Mouse (Mus musculus) hindbrain, postnatal 0 days (tissue): ENCODE data around the gene Eps15. TPM values are rescaled to one million over a fixed set of nuclear protein-coding genes. Genes with fewer than 3 reads are reported as not detected.

Experiments
- ATAC-seq: fragments of 200-750 bp; cut with Nextera tagmentation; 2 replicates; pipeline ENCODE4 v1.8.0; 2017; ENCODE audit warnings: mild to moderate bottlenecking, moderate TSS enrichment, moderate library complexity
- DNase-seq: peaks from one replicate; pipeline ENCODE4 v3.0.0-alpha.2; 2015; ENCODE audit warnings: low spot score
- H3K27ac ChIP-seq: fragments of 300-500 bp; sonication (generic); 2 replicates; pipeline ENCODE4 v1.5.1; 2014; ENCODE audit warnings: mild to moderate bottlenecking
- H3K27me3 ChIP-seq: fragments of 300-500 bp; sonication (generic); 2 replicates; pipeline ENCODE4 v1.6.1; 2014; ENCODE audit warnings: low read length, mixed read lengths; ENCODE audit not compliant: insufficient read depth
- H3K36me3 ChIP-seq: fragments of 300-500 bp; sonication (generic); 2 replicates; pipeline ENCODE4 v1.6.1; 2014; ENCODE audit warnings: low read length, mixed read lengths; ENCODE audit not compliant: insufficient read depth
- H3K4me1 ChIP-seq: fragments of 300-500 bp; sonication (generic); 2 replicates; pipeline ENCODE4 v1.6.1; 2014; ENCODE audit warnings: antibody characterized with exemption, low read length, mixed read lengths; ENCODE audit not compliant: insufficient read depth
- H3K4me2 ChIP-seq: fragments of 300-500 bp; sonication (generic); 2 replicates; pipeline ENCODE4 v1.6.1; 2014; ENCODE audit warnings: low read depth, mild to moderate bottlenecking, low read length, moderate library complexity, mixed read lengths
- H3K4me3 ChIP-seq: fragments of 300-500 bp; sonication (generic); 2 replicates; pipeline ENCODE4 v1.5.1; 2014; ENCODE audit warnings: low read length
- H3K9ac ChIP-seq: fragments of 300-500 bp; sonication (generic); replicated peaks from 2 replicates; pipeline ENCODE4 v1.6.1; 2014; ENCODE audit warnings: mild to moderate bottlenecking, low read length, moderate library complexity, mixed read lengths
- H3K9me3 ChIP-seq: fragments of 300-500 bp; sonication (generic); 2 replicates; pipeline ENCODE4 v1.6.1; 2016; ENCODE audit warnings: low read length, mixed read lengths
- CTCF ChIP-seq: IDR thresholded peaks from 2 replicates; pipeline ENCODE4 v1.5.1; 2016; ENCODE audit warnings: antibody characterized with exemption, control low read depth, low read depth
- WGBS: fragments of 180-500 bp; shearing (Covaris S2); extraction: QIAGEN DNeasy Blood & Tissue Kit; methylation state at CpG from one replicate; pipeline ENCODE4 v1.1.7; 2014; 5-methylcytosine and 5-hydroxymethylcytosine counted together
- polyA plus RNA-seq: library from polyadenylated mRNA; unstranded; fragments of >200 nt; fragmentation: Nextera tagmentation; extraction: Ambion mirVana; gene quantifications from 2 replicates; pipeline ENCODE4 v1.2.1, GENCODE M21; 2015
- total RNA-seq: library from RNA; depleted of rRNA; stranded (reverse); fragments of >200 nt; gene quantifications from 2 replicates; pipeline ENCODE4 v1.2.3, GENCODE M21; 2014

Eps15 gene
- total and polyA plus RNA-seq, 2 experiments from 2014 or later = 57.4 to 73.0 TPM

GRCm38 (mm10) chr4:109417998-109418397 lies 137.9 kb downstream of the Eps15 start:
- no peak for TF ChIP-seq CTCF
- no peak for DNase-seq
- H3K36me3 ChIP-seq = no peaks in the 10 kb centered on the region
- no peak for ATAC-seq
- H3K27ac ChIP-seq = no peak overlapping the region
- H3K27me3 ChIP-seq = no peaks in the 10 kb centered on the region
- no peak overlapping the region for H3K4me2 ChIP-seq
- H3K9ac ChIP-seq = no peak overlapping the region
- no peaks in the 10 kb centered on the region for H3K9me3 ChIP-seq
- H3K4me3 ChIP-seq = no peak overlapping the region
- WGBS = 83% methylated on average over 1 of the region's 1 CpGs
- H3K4me1 ChIP-seq = no peaks in the 10 kb centered on the region

GRCm38 (mm10) chr4:109419017-109419416 lies 138.9 kb downstream of the Eps15 start:
- no peak for TF ChIP-seq CTCF
- Histone ChIP-seq H3K27me3 (no peaks in the 10 kb centered on the region), H3K4me1 (no peaks in the 10 kb centered on the region), H3K4me3 (no peak overlapping the region), H3K9ac (no peak overlapping the region), H3K36me3 (no peaks in the 10 kb centered on the region), H3K9me3 (no peaks in the 10 kb centered on the region), H3K27ac (no peak overlapping the region), H3K4me2 (no peak overlapping the region)
- DNase-seq (no peak), ATAC-seq (no peak)
- 16% methylated on average over 3 of the region's 3 CpGs for WGBS

- no peak for TF ChIP-seq CTCF
- no peaks in the 10 kb centered on the region for H3K4me1 ChIP-seq
- no peak for ATAC-seq
- H3K27me3 ChIP-seq = no peaks in the 10 kb centered on the region
- H3K9me3 ChIP-seq = no peaks in the 10 kb centered on the region
- no peak overlapping the region for H3K27ac ChIP-seq
- H3K4me3 ChIP-seq = no peak overlapping the region
- H3K9ac ChIP-seq = no peak overlapping the region
- 90% methylated on average over 4 of the region's 4 CpGs for WGBS
- no peak for DNase-seq
- H3K4me2 ChIP-seq = no peak overlapping the region
- no peaks in the 10 kb centered on the region for H3K36me3 ChIP-seq
These were observed 139.5 kb downstream of the Eps15 start for GRCm38 (mm10) chr4:109419563-109419962.

- Histone ChIP-seq H3K4me3 (no peak overlapping the region), H3K9me3 (no peaks in the 10 kb centered on the region), H3K36me3 (no peaks in the 10 kb centered on the region), H3K27me3 (no peaks in the 10 kb centered on the region), H3K9ac (no peak overlapping the region), H3K4me1 (no peaks in the 10 kb centered on the region), H3K4me2 (no peak overlapping the region), H3K27ac (no peak overlapping the region)
- WGBS = 69% methylated on average over 8 of the region's 8 CpGs
- ATAC-seq (peak; percentile 43; the same call in 1 of the 2 replicates), DNase-seq (peak; percentile 10)
- peak; percentile 14; the same call in 1 of the 2 replicates for TF ChIP-seq CTCF
These were observed 140.2 kb downstream of the Eps15 start for GRCm38 (mm10) chr4:109420138-109420795.

GRCm38 (mm10) chr4:109421608-109422007 lies 141.5 kb downstream of the Eps15 start:
- Histone ChIP-seq H3K9ac (no peak overlapping the region), H3K4me3 (no peak overlapping the region), H3K27ac (no peak overlapping the region), H3K4me2 (no peak overlapping the region), H3K27me3 (no peaks in the 10 kb centered on the region), H3K36me3 (no peaks in the 10 kb centered on the region), H3K9me3 (no peaks in the 10 kb centered on the region), H3K4me1 (no peaks in the 10 kb centered on the region)
- ATAC-seq (no peak), DNase-seq (no peak)
- TF ChIP-seq CTCF = no peak
- 84% methylated on average over 7 of the region's 7 CpGs for WGBS

GRCm38 (mm10) chr4:109422436-109422835 lies 142.4 kb downstream of the Eps15 start:
- WGBS = 79% methylated on average over 6 of the region's 6 CpGs
- no peaks in the 10 kb centered on the region for H3K9me3 ChIP-seq
- no peak overlapping the region for H3K4me2 ChIP-seq
- H3K27me3 ChIP-seq = no peaks in the 10 kb centered on the region
- no peak for DNase-seq
- H3K4me1 ChIP-seq = no peaks in the 10 kb centered on the region
- H3K4me3 ChIP-seq = no peak overlapping the region
- no peak overlapping the region for H3K27ac ChIP-seq
- no peak for TF ChIP-seq CTCF
- ATAC-seq = no peak
- no peaks in the 10 kb centered on the region for H3K36me3 ChIP-seq
- no peak overlapping the region for H3K9ac ChIP-seq

GRCm38 (mm10) chr4:109423438-109423837 lies 143.4 kb downstream of the Eps15 start:
- no peak for ATAC-seq
- WGBS = 64% methylated on average over 2 of the region's 2 CpGs

More at GRCm38 (mm10) chr4:109423438-109423837, 143.4 kb downstream of the Eps15 start:
- Histone ChIP-seq H3K27me3 (no peaks in the 10 kb centered on the region), H3K4me2 (no peak overlapping the region), H3K27ac (no peak overlapping the region), H3K36me3 (no peaks in the 10 kb centered on the region), H3K4me1 (no peaks in the 10 kb centered on the region), H3K4me3 (no peak overlapping the region), H3K9me3 (no peaks in the 10 kb centered on the region), H3K9ac (no peak overlapping the region)
- TF ChIP-seq CTCF = no peak
- no peak for DNase-seq
